Mouse (Mus musculus): ENCODE measurements around the gene Olfr12. TPM values are rescaled to one million over a fixed set of nuclear protein-coding genes. Genes with fewer than 3 reads are reported as not detected.

Olfr12 gene
- polyA plus RNA-seq, 1 experiment from 2014 or later: not detected

DNA sequence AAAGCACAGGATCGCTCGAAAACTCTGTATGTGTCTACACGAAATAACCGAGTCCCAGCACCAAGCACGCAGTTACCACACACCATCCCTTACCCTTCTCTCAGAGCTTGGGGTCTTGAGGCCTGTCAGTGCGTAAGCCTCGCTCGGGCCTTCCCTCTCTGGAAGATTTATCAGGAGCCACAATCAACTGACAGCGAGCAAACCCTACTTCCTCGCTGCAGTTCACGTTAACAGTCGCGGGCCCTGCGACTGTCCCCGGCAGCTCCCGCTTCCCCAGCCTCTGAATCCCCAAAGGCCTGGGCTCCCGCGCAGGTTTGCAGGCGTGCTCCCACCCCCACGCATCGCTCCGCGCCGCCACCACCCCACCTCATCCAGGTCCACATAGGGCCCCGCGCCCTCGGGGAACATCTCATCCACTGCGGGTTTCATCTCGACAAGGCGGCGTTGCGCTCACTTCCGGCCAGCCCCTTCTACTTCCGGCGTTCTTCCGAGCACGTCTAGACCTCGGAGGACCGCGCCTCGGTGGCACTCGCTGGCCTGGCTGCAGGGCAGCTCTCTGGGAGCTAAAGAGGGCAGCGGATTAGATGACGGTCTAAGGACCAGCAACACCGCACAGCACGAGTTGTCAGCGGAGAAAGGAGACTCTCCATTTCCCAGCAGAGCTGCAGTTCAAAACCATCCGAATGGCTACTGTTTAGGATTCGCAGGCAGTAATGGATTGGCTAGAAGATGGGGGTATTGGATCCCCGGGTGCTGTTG is 24.1 kb downstream of the Olfr12 start, which contains the start of gene Cops9:
TSS of gene Cops9 (minus strand) at position 472 of the 759 bp plus-strand sequence.
- H3K9me3 ChIP-seq: no peaks in the 10 kb centered on the region
- 1% methylated on average over 50 of the region's 50 CpGs for WGBS
- peaks cover 33% of the 10 kb centered on the region for H3K36me3 ChIP-seq
- peak; percentile 76 for ATAC-seq (ENCODE audit: insufficient number of reproducible peaks, insufficient read depth, low FRiP score, low TSS enrichment, low read depth)
- H3K27me3 ChIP-seq: no peaks in the 10 kb centered on the region
- peak within 1 kb of the TSS; percentile 71 for H3K27ac ChIP-seq
- peak within 1 kb of the TSS; percentile 96 for H3K4me3 ChIP-seq
- peak within 1 kb of the TSS; percentile 98 for H3K4me2 ChIP-seq
- H3K4me1 ChIP-seq: peaks cover 19% of the 10 kb centered on the region
- peak within 1 kb of the TSS; percentile 98 for H3K9ac ChIP-seq

DNA sequence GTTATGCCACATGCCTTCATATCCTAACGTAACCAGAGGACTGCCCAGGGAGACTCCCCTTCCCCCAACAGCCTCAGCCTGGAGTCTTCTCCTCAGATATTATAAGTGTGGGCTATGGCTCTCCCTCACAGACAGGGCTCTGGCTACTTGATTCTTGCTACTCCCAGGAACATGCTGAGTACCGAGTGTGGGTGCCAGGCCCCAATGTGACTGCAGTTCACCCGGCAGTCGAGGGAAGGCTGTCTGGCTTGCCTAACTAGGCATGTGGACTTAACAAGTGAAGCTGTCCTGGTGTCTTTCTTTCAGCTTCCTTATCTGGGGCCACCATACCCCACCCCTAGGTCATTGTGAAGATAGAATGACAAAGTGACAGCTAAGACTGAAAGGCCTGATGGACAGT is 26.1 kb downstream of the Olfr12 start:
- ATAC-seq (ENCODE audit: insufficient number of reproducible peaks, insufficient read depth, low FRiP score, low TSS enrichment, low read depth): no peak
- H3K27me3 ChIP-seq: no peaks in the 10 kb centered on the region
- no peak overlapping the region for H3K9ac ChIP-seq
- H3K4me2 ChIP-seq: no peak overlapping the region
- H3K27ac ChIP-seq: no peak overlapping the region
- H3K9me3 ChIP-seq: no peaks in the 10 kb centered on the region
- H3K4me3 ChIP-seq: no peak overlapping the region
- 77% methylated on average over 4 of the region's 4 CpGs for WGBS
- peaks cover 26% of the 10 kb centered on the region for H3K4me1 ChIP-seq
- H3K36me3 ChIP-seq: peaks cover 13% of the 10 kb centered on the region; the same call in 1 of the 2 replicates

DNA sequence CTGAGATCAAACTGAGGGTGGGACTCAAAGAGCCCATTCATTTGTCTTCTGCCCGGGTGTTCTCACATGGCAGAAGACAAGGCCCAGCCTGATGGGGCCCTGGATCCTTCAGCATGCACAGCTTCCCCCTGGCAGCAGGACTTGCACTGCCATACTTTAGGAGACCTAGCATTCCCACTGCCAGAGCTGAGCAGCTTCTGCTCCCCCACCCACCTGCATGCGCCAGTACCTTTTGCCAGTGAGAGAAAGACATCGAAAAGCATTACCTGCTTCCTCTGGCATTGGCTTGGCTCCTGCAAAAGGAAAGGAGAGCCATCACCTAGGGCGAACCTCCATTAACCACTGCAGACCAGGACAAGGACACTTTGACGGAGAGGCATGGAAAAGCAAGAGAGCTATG is 27.3 kb downstream of the Olfr12 start:
- H3K4me2 ChIP-seq: no peak overlapping the region

DNA sequence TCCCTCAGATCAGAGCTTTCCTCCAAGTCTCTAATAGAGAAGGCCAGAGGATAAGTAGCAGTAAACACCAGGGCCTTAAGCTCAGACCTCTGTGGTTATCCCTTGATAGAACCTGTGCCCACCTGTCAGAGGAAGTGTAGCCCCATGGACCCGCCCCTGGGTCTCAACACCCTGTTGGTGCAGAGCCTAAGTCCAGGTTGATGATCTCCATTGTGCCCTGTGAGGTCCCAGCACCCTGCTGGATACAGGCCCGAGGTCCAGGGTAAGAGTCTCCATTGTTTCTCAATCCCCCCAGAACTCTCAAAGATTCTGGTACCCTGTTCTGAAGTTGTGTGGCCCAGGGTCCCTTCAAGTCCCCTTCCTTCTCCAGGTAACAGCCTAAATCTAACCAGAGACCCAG is 28.5 kb downstream of the Olfr12 start:
- H3K4me2 ChIP-seq: no peak overlapping the region
- H3K9ac ChIP-seq: no peak overlapping the region
- no peaks in the 10 kb centered on the region for H3K9me3 ChIP-seq
- no peak overlapping the region for H3K27ac ChIP-seq
- no peaks in the 10 kb centered on the region for H3K36me3 ChIP-seq
- no peak for ATAC-seq (ENCODE audit: insufficient number of reproducible peaks, insufficient read depth, low FRiP score, low TSS enrichment, low read depth)
- H3K4me1 ChIP-seq: peaks cover 15% of the 10 kb centered on the region
- H3K27me3 ChIP-seq: no peaks in the 10 kb centered on the region
- no peak overlapping the region for H3K4me3 ChIP-seq
- 43% methylated on average over 2 of the region's 2 CpGs for WGBS

More for the DNA sequence above, 27.3 kb downstream of the Olfr12 start:
- H3K4me1 ChIP-seq: peaks cover 26% of the 10 kb centered on the region
- no peak overlapping the region for H3K9ac ChIP-seq
- H3K27ac ChIP-seq: no peak overlapping the region
- no peaks in the 10 kb centered on the region for H3K9me3 ChIP-seq
- 0 out of 2 replicates have a peak, but pooled peaks cover 3% of the 10 kb centered on the region for H3K36me3 ChIP-seq
- ATAC-seq (ENCODE audit: insufficient number of reproducible peaks, insufficient read depth, low FRiP score, low TSS enrichment, low read depth): no peak
- 81% methylated on average over 5 of the region's 5 CpGs for WGBS
- no peak overlapping the region for H3K4me3 ChIP-seq
- H3K27me3 ChIP-seq: no peaks in the 10 kb centered on the region

DNA sequence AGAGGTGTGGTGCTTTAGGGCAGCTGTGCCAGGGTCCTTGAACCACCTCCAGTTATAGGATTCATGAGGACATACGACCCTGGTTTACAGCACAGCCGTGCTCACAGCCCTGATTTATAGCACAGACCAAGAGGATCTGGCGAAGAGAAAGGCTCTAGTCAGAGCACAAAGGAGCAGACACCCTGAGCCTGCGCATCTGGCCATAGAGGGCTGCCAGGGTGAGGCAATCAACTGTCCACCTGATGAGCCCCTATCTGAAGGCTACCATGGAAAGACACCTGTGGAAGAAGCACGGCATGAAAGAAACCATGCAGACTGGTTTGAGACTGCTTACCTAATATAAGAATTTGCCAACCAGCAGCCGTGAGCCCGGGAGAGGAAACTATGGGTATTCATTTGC is 29.0 kb downstream of the Olfr12 start:
- 78% methylated on average over 7 of the region's 7 CpGs for WGBS
- Histone ChIP-seq H3K4me2 (no peak overlapping the region), H3K27ac (no peak overlapping the region)

DNA sequence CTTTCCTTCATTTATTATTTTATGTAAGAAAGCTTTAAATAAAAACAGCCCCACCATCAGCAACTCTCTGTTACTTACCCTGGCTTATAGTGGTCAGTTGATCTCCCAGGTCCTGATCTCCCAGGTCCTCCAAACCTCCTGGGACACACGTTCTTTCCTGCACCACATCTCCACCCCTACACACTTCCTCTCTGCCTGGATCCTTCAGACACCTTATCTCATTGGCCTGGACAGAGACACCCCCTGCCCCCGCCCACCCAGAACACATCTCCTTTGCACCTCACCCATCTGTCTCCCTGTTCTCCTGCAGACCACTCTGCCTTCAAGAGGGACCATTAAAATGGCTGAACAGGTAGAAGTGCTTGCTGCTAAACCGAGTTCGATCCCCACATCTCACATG is 29.4 kb downstream of the Olfr12 start:
- Histone ChIP-seq H3K9ac (no peak overlapping the region), H3K4me1 (peaks cover 12% of the 10 kb centered on the region; the same call in 1 of the 2 replicates), H3K27ac (no peak overlapping the region), H3K4me3 (no peak overlapping the region), H3K9me3 (no peaks in the 10 kb centered on the region), H3K27me3 (no peaks in the 10 kb centered on the region), H3K4me2 (no peak overlapping the region), H3K36me3 (no peaks in the 10 kb centered on the region)
- 70% methylated on average over 4 of the region's 4 CpGs for WGBS
- ATAC-seq (ENCODE audit: insufficient number of reproducible peaks, insufficient read depth, low FRiP score, low TSS enrichment, low read depth): no peak

More for the DNA sequence above, 29.0 kb downstream of the Olfr12 start:
- no peak overlapping the region for H3K9ac ChIP-seq
- no peak overlapping the region for H3K4me3 ChIP-seq
- no peaks in the 10 kb centered on the region for H3K27me3 ChIP-seq
- peaks cover 13% of the 10 kb centered on the region; the same call in 1 of the 2 replicates for H3K4me1 ChIP-seq
- H3K9me3 ChIP-seq: no peaks in the 10 kb centered on the region
- ATAC-seq (ENCODE audit: insufficient number of reproducible peaks, insufficient read depth, low FRiP score, low TSS enrichment, low read depth): no peak
- no peaks in the 10 kb centered on the region for H3K36me3 ChIP-seq

DNA sequence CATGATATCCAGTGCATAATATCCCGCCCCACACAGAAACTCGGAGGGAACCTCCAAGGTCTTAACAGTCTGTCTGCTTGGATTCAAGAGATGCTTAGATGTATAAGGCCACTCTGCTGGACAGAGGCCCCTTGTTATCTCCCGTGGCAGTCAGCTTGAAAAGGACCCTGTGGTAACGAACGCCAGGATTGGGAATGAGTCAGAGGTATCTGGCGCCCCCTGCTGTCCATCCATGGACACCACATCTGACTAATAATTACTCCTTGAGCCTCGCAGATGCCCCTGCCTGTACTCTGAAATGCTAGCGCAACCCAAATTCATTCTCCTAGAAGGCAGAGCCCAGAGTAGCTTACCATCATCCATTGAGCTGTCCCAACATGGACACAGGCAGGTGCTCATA is 30.2 kb downstream of the Olfr12 start:
- Histone ChIP-seq H3K27ac (no peak overlapping the region), H3K4me3 (no peak overlapping the region), H3K4me1 (peaks cover 7% of the 10 kb centered on the region; the same call in 1 of the 2 replicates), H3K27me3 (no peaks in the 10 kb centered on the region), H3K9me3 (no peaks in the 10 kb centered on the region), H3K36me3 (no peaks in the 10 kb centered on the region), H3K9ac (no peak overlapping the region), H3K4me2 (peak overlapping the region; percentile 27)
- ATAC-seq (ENCODE audit: insufficient number of reproducible peaks, insufficient read depth, low FRiP score, low TSS enrichment, low read depth): no peak
- 7% methylated on average over 8 of the region's 8 CpGs for WGBS

DNA sequence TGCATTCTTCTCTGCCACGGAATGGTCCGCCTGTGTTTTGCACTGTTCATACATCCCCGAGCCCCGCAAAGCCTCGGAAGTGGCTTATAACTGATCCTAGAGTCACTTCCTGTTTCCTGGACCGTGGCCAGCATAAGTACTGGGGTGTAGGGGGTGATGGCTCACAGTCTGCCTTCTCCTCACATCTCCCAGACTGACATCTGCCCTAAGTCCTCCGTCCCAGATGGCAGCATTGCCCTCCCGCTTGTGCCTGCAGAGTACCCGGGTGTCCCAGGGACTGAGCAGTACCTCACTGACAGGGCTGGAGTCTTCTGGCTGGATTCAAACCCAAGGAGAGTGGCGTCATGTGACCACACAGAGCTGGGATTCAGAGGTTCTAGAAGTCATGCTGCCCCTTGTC is 30.6 kb downstream of the Olfr12 start:
- Histone ChIP-seq H3K4me1 (peaks cover 7% of the 10 kb centered on the region; the same call in 1 of the 2 replicates), H3K9ac (no peak overlapping the region), H3K4me2 (peak overlapping the region; percentile 27), H3K27me3 (no peaks in the 10 kb centered on the region), H3K36me3 (no peaks in the 10 kb centered on the region), H3K4me3 (no peak overlapping the region), H3K27ac (no peak overlapping the region), H3K9me3 (no peaks in the 10 kb centered on the region)
- 49% methylated on average over 10 of the region's 10 CpGs for WGBS
- no peak for ATAC-seq (ENCODE audit: insufficient number of reproducible peaks, insufficient read depth, low FRiP score, low TSS enrichment, low read depth)

DNA sequence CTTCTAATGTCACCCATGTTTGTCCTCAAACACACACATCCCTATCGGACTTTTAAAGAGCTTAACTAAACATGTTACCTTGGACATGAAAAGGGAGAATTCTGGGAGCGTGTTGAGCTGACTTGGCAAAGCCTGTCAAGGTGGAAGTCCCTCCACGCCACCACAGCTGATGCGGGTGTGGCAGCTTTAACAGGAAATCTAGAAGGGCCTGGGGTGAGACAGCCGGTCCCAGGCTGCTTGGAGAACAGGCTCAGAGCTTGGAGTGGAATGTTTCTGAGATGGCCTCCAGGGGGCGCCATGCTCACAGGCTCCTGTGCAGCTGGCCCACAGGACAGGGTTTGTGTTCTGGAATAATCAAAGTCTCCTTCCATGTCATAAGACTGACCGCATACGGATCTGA is 31.1 kb downstream of the Olfr12 start, which contains the start of gene Otos:
TSS of gene Otos (minus strand) at position 169 of the 400 bp plus-strand sequence.
- Histone ChIP-seq H3K27ac (no peak within 1 kb of the TSS), H3K9ac (no peak within 1 kb of the TSS), H3K4me1 (peaks cover 7% of the 10 kb centered on the region; the same call in 1 of the 2 replicates), H3K4me2 (peak within 1 kb of the TSS; percentile 27), H3K36me3 (no peaks in the 10 kb centered on the region), H3K27me3 (no peaks in the 10 kb centered on the region), H3K9me3 (no peaks in the 10 kb centered on the region), H3K4me3 (no peak within 1 kb of the TSS)
- ATAC-seq (ENCODE audit: insufficient number of reproducible peaks, insufficient read depth, low FRiP score, low TSS enrichment, low read depth): no peak
- 26% methylated on average over 8 of the region's 8 CpGs for WGBS

DNA sequence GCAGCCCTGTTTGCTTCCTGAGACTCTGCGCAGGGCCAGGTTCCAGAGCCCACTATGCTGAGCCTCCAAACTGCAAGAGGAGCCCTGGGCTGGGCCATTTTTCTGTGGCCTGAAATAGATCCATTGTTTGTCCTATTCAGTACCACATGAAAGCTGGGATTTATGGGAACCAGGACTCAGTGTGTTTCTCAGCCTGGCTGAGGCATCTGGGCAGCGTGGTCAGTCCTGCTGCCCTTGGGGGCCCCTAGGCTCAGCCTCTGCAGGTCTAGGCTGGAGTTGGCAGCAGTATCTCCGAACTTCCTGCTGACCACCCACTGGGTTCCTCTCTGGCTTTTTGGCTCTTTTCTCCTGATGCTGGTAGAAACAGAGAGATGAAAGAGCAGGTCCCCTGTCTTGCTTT is 33.9 kb downstream of the Olfr12 start:
- Histone ChIP-seq H3K4me3 (no peak overlapping the region), H3K36me3 (no peaks in the 10 kb centered on the region), H3K27ac (no peak overlapping the region), H3K27me3 (0 out of 2 replicates have a peak, but pooled peaks cover 5% of the 10 kb centered on the region), H3K9ac (no peak overlapping the region), H3K4me1 (peaks cover 7% of the 10 kb centered on the region; the same call in 1 of the 2 replicates), H3K9me3 (no peaks in the 10 kb centered on the region), H3K4me2 (no peak overlapping the region)
- WGBS: 60% methylated on average over 3 of the region's 3 CpGs
- no peak for ATAC-seq (ENCODE audit: insufficient number of reproducible peaks, insufficient read depth, low FRiP score, low TSS enrichment, low read depth)

DNA sequence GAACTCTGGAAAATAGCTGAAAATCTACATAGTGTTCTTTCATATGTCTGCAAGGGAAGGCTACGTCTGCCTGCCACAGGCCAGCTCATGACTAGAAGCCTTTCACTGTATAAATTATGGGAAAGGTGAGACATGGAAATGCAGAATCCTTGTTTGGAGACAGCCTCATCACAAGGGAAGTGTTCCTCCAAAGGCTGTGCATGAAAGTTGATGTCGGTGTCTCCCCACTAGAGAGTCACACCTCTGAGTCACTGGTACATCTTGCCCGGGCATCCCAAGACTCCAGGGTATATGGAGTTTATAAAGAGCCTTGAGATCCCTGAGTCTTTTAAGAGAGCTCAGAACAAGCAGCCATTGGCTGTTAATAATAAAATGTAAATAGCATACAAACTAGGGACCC is 35.6 kb downstream of the Olfr12 start:
- 90% methylated on average over 3 of the region's 3 CpGs for WGBS

DNA sequence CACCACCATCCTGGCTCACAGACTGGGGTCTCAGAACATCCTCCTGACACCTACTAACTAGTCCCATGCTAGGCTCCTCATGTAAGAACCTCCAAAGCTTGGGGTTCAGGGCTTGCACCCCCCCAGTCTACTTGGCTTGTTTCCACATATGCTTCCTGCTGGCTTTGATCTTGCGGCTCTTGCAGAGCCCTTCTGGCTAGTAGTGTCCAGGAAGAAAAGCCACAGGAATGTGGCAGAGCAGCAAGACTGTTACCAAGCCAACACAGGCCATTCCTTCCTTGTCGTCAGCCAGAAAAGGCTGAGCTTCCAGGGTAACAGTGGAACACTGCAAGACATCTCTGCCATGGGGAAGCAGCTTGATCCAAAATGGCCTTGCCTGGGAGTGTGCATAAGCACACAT is 37.1 kb downstream of the Olfr12 start:
- ATAC-seq (ENCODE audit: insufficient number of reproducible peaks, insufficient read depth, low FRiP score, low TSS enrichment, low read depth): no peak
- WGBS: 33% methylated on average over 2 of the region's 2 CpGs
- no peak overlapping the region for H3K4me3 ChIP-seq
- H3K36me3 ChIP-seq: no peaks in the 10 kb centered on the region
- H3K9me3 ChIP-seq: no peaks in the 10 kb centered on the region
- no peak overlapping the region for H3K9ac ChIP-seq
- H3K4me1 ChIP-seq: no peaks in the 10 kb centered on the region
- H3K4me2 ChIP-seq: no peak overlapping the region
- no peak overlapping the region for H3K27ac ChIP-seq
- 0 out of 2 replicates have a peak, but pooled peaks cover 8% of the 10 kb centered on the region for H3K27me3 ChIP-seq

More for the DNA sequence above, 35.6 kb downstream of the Olfr12 start:
- no peaks in the 10 kb centered on the region for H3K36me3 ChIP-seq
- H3K27ac ChIP-seq: no peak overlapping the region
- H3K9me3 ChIP-seq: no peaks in the 10 kb centered on the region
- no peak overlapping the region for H3K4me2 ChIP-seq
- no peak overlapping the region for H3K4me3 ChIP-seq
- H3K4me1 ChIP-seq: peaks cover 1% of the 10 kb centered on the region; the same call in 1 of the 2 replicates
- no peak overlapping the region for H3K9ac ChIP-seq
- no peak for ATAC-seq (ENCODE audit: insufficient number of reproducible peaks, insufficient read depth, low FRiP score, low TSS enrichment, low read depth)
- 0 out of 2 replicates have a peak, but pooled peaks cover 5% of the 10 kb centered on the region for H3K27me3 ChIP-seq
